Mouse (Mus musculus) left cerebral cortex, adult 9 months (tissue): ENCODE measurements at regions not wholly inside any gene's neighbourhood (a gene's known extent, or its start where the extent isn't known, plus 50 kb on each side); places are given as distances from the start of the nearest gene placed in this dataset.

Experiments
- DNase-seq, 2 experiments: peaks; one replicate each; pipeline ENCODE4 v3.0.0; 2022; ENCODE audit warnings: low spot score in 2 of 2

DNA sequence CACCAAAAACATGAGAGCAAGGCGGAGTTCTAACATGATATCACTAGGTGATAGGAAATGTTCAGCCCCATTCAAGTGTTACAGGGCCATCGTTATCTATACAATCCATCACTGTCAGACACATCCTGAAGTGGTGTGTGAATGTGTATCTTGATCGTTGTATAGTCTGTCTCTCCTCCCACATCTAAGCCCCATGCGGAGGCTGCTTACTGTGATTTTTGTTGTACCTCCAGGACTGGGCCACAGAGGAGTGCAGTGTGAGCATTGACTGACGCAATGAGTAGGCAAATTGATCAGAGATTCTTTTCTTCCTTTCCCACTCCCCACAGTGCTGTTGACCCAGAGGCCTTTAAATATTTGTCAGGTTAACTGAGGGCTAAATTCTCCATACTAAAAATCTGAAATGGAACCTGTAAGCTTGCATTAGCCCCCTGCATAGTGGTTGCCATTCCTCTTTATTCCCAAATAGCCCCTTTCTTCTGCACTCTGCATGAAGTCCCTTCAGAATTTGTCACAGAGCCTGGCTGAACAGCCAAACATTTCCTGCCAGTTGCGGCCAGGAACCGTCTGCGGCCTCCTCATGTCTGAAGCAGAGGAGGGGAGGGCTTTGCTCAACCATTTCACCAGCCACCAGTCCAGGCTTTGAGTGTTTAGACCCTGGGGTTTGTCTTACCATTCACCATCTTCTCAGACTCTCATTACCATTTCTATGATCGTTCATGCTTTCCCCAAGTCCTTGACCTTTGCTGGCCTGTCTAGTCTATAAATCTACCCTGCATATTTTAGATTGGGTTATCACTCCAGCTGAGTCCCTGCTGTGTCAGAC, 119.3 kb downstream of the Ttc8 start:
- DNase-seq: no peak

DNA sequence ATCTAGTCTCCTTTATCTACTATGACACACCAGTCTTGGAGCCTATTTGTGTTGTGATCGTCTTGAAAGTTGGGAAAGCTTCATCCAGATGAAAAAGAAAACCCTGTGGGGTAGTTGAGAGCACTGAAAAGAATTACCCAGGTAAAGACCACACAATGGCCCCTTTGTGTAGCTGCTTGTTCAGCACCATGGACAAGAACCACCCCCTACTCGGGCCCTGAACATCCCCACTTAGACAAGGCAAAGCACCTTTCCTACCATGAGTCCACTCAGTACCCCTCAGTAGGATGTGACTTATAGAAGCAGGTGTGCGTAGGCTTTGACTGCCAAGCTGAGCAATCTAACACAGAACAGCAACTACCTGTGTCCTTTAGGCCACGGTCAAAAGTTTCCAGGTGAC, 121.2 kb downstream of the Ttc8 start:
- DNase-seq: no peak

GRCm38 (mm10) chr12:99042918-99043862, 122.8 kb downstream of the Ttc8 start:
- DNase-seq: peak; percentile 25 to 42

GRCm38 (mm10) chr12:99044477-99044876, 124.1 kb downstream of the Ttc8 start:
- DNase-seq: no peak

- DNase-seq: no peak
Observed at GRCm38 (mm10) chr12:99050426-99050825, 130.1 kb downstream of the Ttc8 start.

GRCm38 (mm10) chr12:99052599-99052998, 132.2 kb downstream of the Ttc8 start:
- no peak for DNase-seq

GRCm38 (mm10) chr12:99057521-99057920, 137.1 kb downstream of the Ttc8 start:
- no peak for DNase-seq

DNA sequence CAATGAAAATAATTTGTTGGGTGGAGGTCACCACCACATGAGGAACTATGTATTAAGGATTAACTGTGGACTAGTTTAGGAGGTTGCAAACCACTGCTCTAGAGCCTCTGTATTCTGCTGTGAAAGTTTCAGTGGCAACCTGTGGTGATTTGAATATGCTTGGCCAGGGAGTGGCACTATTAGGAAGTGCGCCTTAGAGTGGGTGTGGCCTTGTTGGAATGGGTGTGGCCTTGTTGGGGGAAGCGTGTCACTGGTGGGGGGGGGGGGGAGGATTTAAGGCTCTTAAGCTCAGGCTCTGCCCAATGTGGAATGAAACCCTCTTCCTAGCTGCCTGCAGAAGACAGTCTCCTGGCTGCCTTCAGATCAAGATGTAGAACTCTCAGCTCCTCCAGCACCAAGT, 138.5 kb downstream of the Ttc8 start:
- no peak for DNase-seq

DNA sequence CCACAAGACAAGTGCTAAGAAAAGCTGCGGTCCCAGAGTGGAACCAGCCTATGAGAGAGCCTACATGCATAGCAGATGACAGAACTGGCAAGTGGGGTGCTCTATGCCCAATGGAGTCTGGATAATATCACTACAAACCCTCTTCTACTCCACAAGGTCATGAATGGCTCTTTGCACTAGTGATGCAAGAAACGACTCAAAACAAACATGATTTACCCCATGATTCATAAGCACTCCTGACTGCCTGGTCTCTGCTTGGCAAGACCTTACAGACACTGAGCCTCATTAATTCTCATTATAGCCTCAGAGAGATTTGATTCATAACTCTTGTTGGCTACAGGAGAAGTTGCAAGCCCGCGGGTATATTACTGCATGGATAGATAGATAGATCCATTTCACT, 139.1 kb downstream of the Ttc8 start:
- DNase-seq: no peak

- no peak for DNase-seq
Observed at GRCm38 (mm10) chr12:99060702-99061101, 140.3 kb downstream of the Ttc8 start.

GRCm38 (mm10) chr12:99063441-99063840, 143.1 kb downstream of the Ttc8 start:
- no peak for DNase-seq

- DNase-seq: no peak
Observed at GRCm38 (mm10) chr12:99063885-99064284, 143.5 kb downstream of the Ttc8 start.

DNA sequence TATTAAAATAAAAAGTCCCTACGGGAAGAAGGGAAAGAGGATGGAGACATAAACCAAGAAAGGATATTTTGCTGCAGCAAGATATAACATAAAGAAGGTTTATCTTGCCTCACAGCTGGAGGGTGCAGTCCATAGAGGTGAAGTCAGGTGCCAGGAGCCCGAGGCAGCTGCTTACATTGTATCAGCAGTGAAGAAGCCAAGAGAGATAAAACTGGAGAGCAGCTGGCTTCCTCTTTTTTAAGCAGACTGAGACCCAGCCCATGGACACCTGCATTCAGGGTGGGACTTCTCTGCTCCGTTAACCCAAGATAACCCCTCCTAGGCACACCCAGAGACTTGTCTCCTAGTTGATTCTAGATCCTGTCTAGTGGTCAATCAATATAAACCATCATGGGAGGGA, 147.6 kb downstream of the Ttc8 start:
- no peak for DNase-seq

DNA sequence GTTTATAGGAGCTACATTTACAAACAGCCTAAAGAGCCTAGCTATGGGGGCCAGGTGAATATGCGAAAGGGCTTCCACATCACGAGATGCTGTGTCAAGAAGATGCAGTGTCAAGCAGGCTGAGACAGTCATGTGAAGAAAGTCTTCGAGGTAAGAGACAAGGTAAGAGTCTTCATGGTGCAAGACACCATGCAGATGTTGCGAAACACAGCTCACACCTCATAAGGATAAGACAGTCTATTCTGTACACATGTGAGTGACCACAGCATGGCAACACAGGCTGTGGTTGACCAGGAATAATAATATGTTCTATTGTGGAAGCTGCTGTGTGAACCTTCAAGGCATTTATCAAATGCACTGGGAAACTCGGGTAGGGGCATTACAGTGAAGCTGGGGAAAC, 153.4 kb downstream of the Ttc8 start:
- DNase-seq: no peak

- no peak for DNase-seq
Observed at GRCm38 (mm10) chr12:99077366-99077765, 157.0 kb downstream of the Ttc8 start.

GRCm38 (mm10) chr12:99079873-99080272, 159.5 kb downstream of the Ttc8 start:
- DNase-seq: no peak

GRCm38 (mm10) chr12:99083616-99084015, 163.2 kb downstream of the Ttc8 start:
- DNase-seq: no peak

GRCm38 (mm10) chr12:99084144-99084543, 163.8 kb downstream of the Ttc8 start:
- peak; percentile 63 to 86 for DNase-seq

- DNase-seq: peak in 1 of 2 experiments; percentile 52
Observed at GRCm38 (mm10) chr12:99087286-99087685, 166.9 kb downstream of the Ttc8 start.

DNA sequence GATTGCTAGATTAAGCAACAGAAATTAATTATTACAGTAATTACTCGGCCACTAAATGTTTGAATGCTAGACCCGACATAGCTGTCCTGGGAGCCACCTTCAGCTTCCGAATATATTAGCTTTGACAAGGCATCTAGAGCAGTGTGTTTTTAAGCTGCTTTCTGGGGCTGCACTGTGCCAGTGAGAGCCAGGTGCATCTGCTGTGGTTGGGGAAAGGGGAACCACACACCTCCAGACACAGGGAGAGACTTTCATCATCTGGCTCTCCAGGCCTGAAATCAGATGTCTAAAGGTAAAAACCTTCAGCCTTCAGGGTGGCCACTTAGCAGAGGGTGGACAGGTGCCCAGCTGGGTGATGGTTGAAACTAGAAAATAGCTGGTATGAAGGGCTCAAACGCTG, 171.4 kb downstream of the Ttc8 start:
- no peak for DNase-seq

DNA sequence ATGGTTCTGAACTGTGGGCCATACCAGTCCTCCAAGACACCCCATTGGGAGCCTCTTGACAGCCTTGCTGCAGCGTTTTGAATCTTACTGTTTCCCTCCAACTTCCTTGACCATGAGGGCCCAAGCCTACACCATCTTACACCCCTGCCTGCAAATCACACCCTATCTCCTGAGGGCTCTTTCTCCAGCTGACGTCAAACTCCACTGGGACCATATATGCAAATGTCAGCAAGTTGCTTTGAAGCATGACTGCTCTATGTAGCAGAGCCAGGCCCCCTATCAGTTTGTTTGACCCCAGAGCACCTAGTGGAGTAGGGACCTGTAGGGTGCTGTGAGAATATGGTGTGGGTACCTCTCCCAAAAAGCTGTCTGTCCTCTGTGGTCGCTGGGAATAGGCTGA, 172.8 kb downstream of the Ttc8 start:
- DNase-seq: no peak

- no peak for DNase-seq
Observed at GRCm38 (mm10) chr12:99093989-99094388, 173.6 kb downstream of the Ttc8 start.
